Mouse (Mus musculus): Measurements from ENCODE around the gene Clic4.
"Not testable (repeated sequence)": the region's sequence is repeated elsewhere in the genome, so short reads cannot be mapped to it uniquely, and the experiment has no call there.

The Clic4 gene

GRCm38 (mm10) chr4:135291841-135292240 lies 19.2 kb upstream of the Clic4 start:
- DNase-seq (ENCODE audit: low spot score), result no peak

- DNase-seq (ENCODE audit: low spot score), result no peak
Observed at GRCm38 (mm10) chr4:135291199-135291598, 18.6 kb upstream of the Clic4 start.

- DNase-seq (ENCODE audit: low spot score), result no peak
Observed at GRCm38 (mm10) chr4:135287975-135288374, 15.4 kb upstream of the Clic4 start.

- DNase-seq (ENCODE audit: low spot score), result peak; percentile 42
Observed at GRCm38 (mm10) chr4:135286833-135287395, 14.3 kb upstream of the Clic4 start.

GRCm38 (mm10) chr4:135286033-135286622 lies 13.5 kb upstream of the Clic4 start:
- no peak for DNase-seq (ENCODE audit: low spot score)

GRCm38 (mm10) chr4:135285436-135285835 lies 12.8 kb upstream of the Clic4 start:
- DNase-seq (ENCODE audit: low spot score), result no peak

GRCm38 (mm10) chr4:135283875-135284274 lies 11.3 kb upstream of the Clic4 start:
- no peak for DNase-seq (ENCODE audit: low spot score)

GRCm38 (mm10) chr4:135283417-135283816 lies 10.8 kb upstream of the Clic4 start:
- DNase-seq (ENCODE audit: low spot score), result no peak

GRCm38 (mm10) chr4:135282651-135283290 lies 10.2 kb upstream of the Clic4 start:
- DNase-seq (ENCODE audit: low spot score), result no peak

GRCm38 (mm10) chr4:135280016-135280415 lies 7.4 kb upstream of the Clic4 start:
- not testable (repeated sequence) for DNase-seq (ENCODE audit: low spot score)

GRCm38 (mm10) chr4:135276681-135277379 lies 4.2 kb upstream of the Clic4 start:
- DNase-seq (ENCODE audit: low spot score), result no peak

GRCm38 (mm10) chr4:135274761-135275160 lies 2.1 kb upstream of the Clic4 start:
- DNase-seq (ENCODE audit: low spot score), result no peak

- DNase-seq (ENCODE audit: low spot score), result no peak
Observed at GRCm38 (mm10) chr4:135273307-135273682, 681 bp upstream of the Clic4 start.

- DNase-seq (ENCODE audit: low spot score), result peak; percentile 83
Observed at GRCm38 (mm10) chr4:135271881-135272616, 565 bp downstream of the Clic4 start.

GRCm38 (mm10) chr4:135271419-135271828 lies 1.2 kb downstream of the Clic4 start:
- peak; percentile 59 for DNase-seq (ENCODE audit: low spot score)

- peak; percentile 36 for DNase-seq (ENCODE audit: low spot score)
Observed at GRCm38 (mm10) chr4:135270476-135270875, 2.1 kb downstream of the Clic4 start.

GRCm38 (mm10) chr4:135269656-135270341 lies 2.8 kb downstream of the Clic4 start:
- peak; percentile 55 for DNase-seq (ENCODE audit: low spot score)

- DNase-seq (ENCODE audit: low spot score), result no peak
Observed at GRCm38 (mm10) chr4:135267521-135267920, 5.1 kb downstream of the Clic4 start.

- DNase-seq (ENCODE audit: low spot score), result no peak
Observed at GRCm38 (mm10) chr4:135266987-135267386, 5.6 kb downstream of the Clic4 start.

- no peak for DNase-seq (ENCODE audit: low spot score)
Observed at GRCm38 (mm10) chr4:135260434-135260833, 12.2 kb downstream of the Clic4 start.

- no peak for DNase-seq (ENCODE audit: low spot score)
Observed at GRCm38 (mm10) chr4:135258521-135258920, 14.1 kb downstream of the Clic4 start.

Data from embryo, embryonic 10.5 days (tissue).